Mouse (Mus musculus): ENCODE results near the gene Fam219a. TPM values are rescaled to one million over a fixed set of nuclear protein-coding genes. Genes with fewer than 3 reads are reported as not detected.
A peak's percentile ranks its signal among the peaks of the same experiment; 100 is the strongest.

Gene Fam219a
- polyA plus RNA-seq, 1 experiment from 2014 or later: 3.2 TPM

GRCm38 (mm10) chr4:41506906-41507305 is 62.4 kb downstream of the Fam219a start:
- peak; percentile 58 for ATAC-seq
- 0 out of 2 replicates have a peak overlapping the region, but pooled peaks have one; percentile 40 for H3K9ac ChIP-seq (ENCODE audit: low read depth, low read length)
- H3K27me3 ChIP-seq (replicated peaks; ENCODE audit: control insufficient read depth, insufficient read depth, low read length): peaks cover 4% of the 10 kb centered on the region; the same call in 1 of the 2 replicates
- peak; percentile 58 for TF ChIP-seq CTCF (IDR thresholded peaks at IDR 0.05; ENCODE audit: low read depth)
- no peaks in the 10 kb centered on the region for H3K36me3 ChIP-seq (ENCODE audit: control insufficient read depth, insufficient read depth)
- H3K9me3 ChIP-seq (ENCODE audit: control insufficient read depth): no peaks in the 10 kb centered on the region
- H3K4me3 ChIP-seq (ENCODE audit: low read depth, low read length): peak overlapping the region; percentile 50
- H3K27ac ChIP-seq (ENCODE audit: low read depth, low read length): no peak overlapping the region
- H3K4me2 ChIP-seq (replicated peaks; ENCODE audit: low read depth): peak overlapping the region; percentile 94
- under 1% methylated on average over 29 of the region's 29 CpGs for WGBS
- peaks cover 6% of the 10 kb centered on the region; the same call in 1 of the 2 replicates for H3K4me1 ChIP-seq (replicated peaks; ENCODE audit: control insufficient read depth, insufficient read depth, low read length)

- peak overlapping the region; percentile 50 for H3K4me3 ChIP-seq (ENCODE audit: low read depth, low read length)
- H3K9ac ChIP-seq (ENCODE audit: low read depth, low read length): no peak overlapping the region
- WGBS: 15% methylated on average over 13 of the region's 13 CpGs
- peaks cover 6% of the 10 kb centered on the region; the same call in 1 of the 2 replicates for H3K4me1 ChIP-seq (replicated peaks; ENCODE audit: control insufficient read depth, insufficient read depth, low read length)
- TF ChIP-seq CTCF (IDR thresholded peaks at IDR 0.05; ENCODE audit: low read depth): peak; percentile 84
- H3K27ac ChIP-seq (ENCODE audit: low read depth, low read length): no peak overlapping the region
- H3K4me2 ChIP-seq (replicated peaks; ENCODE audit: low read depth): peak overlapping the region; percentile 94
- H3K27me3 ChIP-seq (replicated peaks; ENCODE audit: control insufficient read depth, insufficient read depth, low read length): peaks cover 4% of the 10 kb centered on the region; the same call in 1 of the 2 replicates
- ATAC-seq: no peak
- H3K36me3 ChIP-seq (ENCODE audit: control insufficient read depth, insufficient read depth): no peaks in the 10 kb centered on the region
- no peaks in the 10 kb centered on the region for H3K9me3 ChIP-seq (ENCODE audit: control insufficient read depth)
Observed at GRCm38 (mm10) chr4:41506156-41506555, 63.2 kb downstream of the Fam219a start.

GRCm38 (mm10) chr4:41505131-41505551 is 64.2 kb downstream of the Fam219a start:
- Histone ChIP-seq H3K9ac (ENCODE audit: low read depth, low read length) (no peak overlapping the region), H3K27ac (ENCODE audit: low read depth, low read length) (no peak overlapping the region), H3K4me3 (ENCODE audit: low read depth, low read length) (no peak overlapping the region), H3K4me2 (replicated peaks; ENCODE audit: low read depth) (no peak overlapping the region), H3K9me3 (ENCODE audit: control insufficient read depth) (no peaks in the 10 kb centered on the region), H3K4me1 (replicated peaks; ENCODE audit: control insufficient read depth, insufficient read depth, low read length) (peaks cover 6% of the 10 kb centered on the region; the same call in 1 of the 2 replicates), H3K36me3 (ENCODE audit: control insufficient read depth, insufficient read depth) (no peaks in the 10 kb centered on the region), H3K27me3 (replicated peaks; ENCODE audit: control insufficient read depth, insufficient read depth, low read length) (peaks cover 4% of the 10 kb centered on the region; the same call in 1 of the 2 replicates)
- peak; percentile 63 for TF ChIP-seq CTCF (IDR thresholded peaks at IDR 0.05; ENCODE audit: low read depth)
- no peak for ATAC-seq
- WGBS: 59% methylated on average over 11 of the region's 11 CpGs

DNA sequence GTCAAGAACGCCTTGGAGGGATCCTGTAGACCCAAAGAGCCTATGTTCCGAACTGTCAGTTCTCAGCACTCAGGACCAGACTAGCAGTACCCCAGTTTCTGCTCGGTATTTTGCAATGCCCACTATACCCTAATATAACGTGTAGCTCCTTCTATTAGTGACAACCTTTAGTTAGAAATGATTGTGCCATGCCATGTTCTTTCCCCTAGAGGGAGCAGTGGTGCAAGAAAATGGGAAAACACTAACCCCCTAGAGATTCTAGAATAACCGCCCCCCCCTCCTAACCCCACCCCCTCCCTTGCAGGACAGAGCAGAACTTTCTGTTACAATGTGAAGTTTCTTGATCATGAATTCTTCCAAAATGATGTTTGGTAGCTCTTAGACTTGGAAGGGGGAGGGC is 65.0 kb downstream of the Fam219a start:
- peaks cover 5% of the 10 kb centered on the region; the same call in 1 of the 2 replicates for H3K36me3 ChIP-seq (ENCODE audit: control insufficient read depth, insufficient read depth)
- H3K4me1 ChIP-seq (replicated peaks; ENCODE audit: control insufficient read depth, insufficient read depth, low read length): peaks cover 8% of the 10 kb centered on the region; the same call in 1 of the 2 replicates
- no peak overlapping the region for H3K4me3 ChIP-seq (ENCODE audit: low read depth, low read length)
- no peak overlapping the region for H3K27ac ChIP-seq (ENCODE audit: low read depth, low read length)
- H3K4me2 ChIP-seq (replicated peaks; ENCODE audit: low read depth): no peak overlapping the region
- peak; percentile 54 for TF ChIP-seq CTCF (IDR thresholded peaks at IDR 0.05; ENCODE audit: low read depth)
- 74% methylated on average over 5 of the region's 5 CpGs for WGBS
- H3K9me3 ChIP-seq (ENCODE audit: control insufficient read depth): no peaks in the 10 kb centered on the region
- H3K27me3 ChIP-seq (replicated peaks; ENCODE audit: control insufficient read depth, insufficient read depth, low read length): peaks cover 9% of the 10 kb centered on the region; the same call in 1 of the 2 replicates
- no peak for ATAC-seq
- no peak overlapping the region for H3K9ac ChIP-seq (ENCODE audit: low read depth, low read length)

DNA sequence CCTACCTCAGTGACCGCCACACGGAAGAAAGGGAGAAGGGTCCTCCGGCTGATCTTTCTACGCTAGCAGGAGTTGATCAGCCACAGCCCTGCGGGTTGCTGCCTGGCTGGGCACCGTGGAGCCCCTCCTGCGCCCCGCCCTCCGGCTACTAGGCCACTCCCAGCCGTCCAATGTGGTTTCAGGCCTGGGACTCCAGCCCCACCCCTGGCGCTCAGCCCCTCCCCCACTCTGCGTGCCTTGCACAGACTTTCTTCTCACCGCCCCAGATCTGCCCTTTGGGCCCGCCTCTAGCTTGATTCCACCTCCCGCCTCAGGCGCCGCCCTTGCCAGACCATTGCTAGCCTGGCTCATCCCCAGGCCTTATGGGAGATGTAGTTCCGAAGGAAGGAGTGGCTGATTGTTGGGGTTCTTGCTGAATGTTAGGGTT is 66.3 kb downstream of the Fam219a start, which contains the start of gene AI464131:
TSS of gene AI464131 (minus strand) at position 91 of the 427 bp plus-strand sequence.
- peak within 1 kb of the TSS; percentile 51 for H3K4me3 ChIP-seq (ENCODE audit: low read depth, low read length)
- peak within 1 kb of the TSS; percentile 80 for H3K4me2 ChIP-seq (replicated peaks; ENCODE audit: low read depth)
- 2% methylated on average over 17 of the region's 18 CpGs for WGBS
- H3K36me3 ChIP-seq (ENCODE audit: control insufficient read depth, insufficient read depth): peaks cover 18% of the 10 kb centered on the region
- H3K27ac ChIP-seq (ENCODE audit: low read depth, low read length): peak within 1 kb of the TSS; percentile 22; the same call in 1 of the 2 replicates
- H3K9me3 ChIP-seq (ENCODE audit: control insufficient read depth): no peaks in the 10 kb centered on the region
- H3K27me3 ChIP-seq (replicated peaks; ENCODE audit: control insufficient read depth, insufficient read depth, low read length): peaks cover 19% of the 10 kb centered on the region
- peaks cover 8% of the 10 kb centered on the region; the same call in 1 of the 2 replicates for H3K4me1 ChIP-seq (replicated peaks; ENCODE audit: control insufficient read depth, insufficient read depth, low read length)
- peak; percentile 94 for ATAC-seq
- TF ChIP-seq CTCF (IDR thresholded peaks at IDR 0.05; ENCODE audit: low read depth): peak; percentile 40
- H3K9ac ChIP-seq (ENCODE audit: low read depth, low read length): peak within 1 kb of the TSS; percentile 56

- ATAC-seq: peak; percentile 31
- H3K27me3 ChIP-seq (replicated peaks; ENCODE audit: control insufficient read depth, insufficient read depth, low read length): peaks cover 21% of the 10 kb centered on the region
- peaks cover 25% of the 10 kb centered on the region for H3K36me3 ChIP-seq (ENCODE audit: control insufficient read depth, insufficient read depth)
- H3K9me3 ChIP-seq (ENCODE audit: control insufficient read depth): no peaks in the 10 kb centered on the region
- peak overlapping the region; percentile 80 for H3K4me2 ChIP-seq (replicated peaks; ENCODE audit: low read depth)
- peak overlapping the region; percentile 22; the same call in 1 of the 2 replicates for H3K27ac ChIP-seq (ENCODE audit: low read depth, low read length)
- peak overlapping the region; percentile 51 for H3K4me3 ChIP-seq (ENCODE audit: low read depth, low read length)
- no peak for TF ChIP-seq CTCF (IDR thresholded peaks at IDR 0.05; ENCODE audit: low read depth)
- H3K4me1 ChIP-seq (replicated peaks; ENCODE audit: control insufficient read depth, insufficient read depth, low read length): peaks cover 8% of the 10 kb centered on the region; the same call in 1 of the 2 replicates
- H3K9ac ChIP-seq (ENCODE audit: low read depth, low read length): peak overlapping the region; percentile 56
- 11% methylated on average over 20 of the region's 20 CpGs for WGBS
Observed at GRCm38 (mm10) chr4:41502171-41502940, 67.0 kb downstream of the Fam219a start.
